Mouse (Mus musculus): Measurements from ENCODE around the gene Ip6k2.

DNA sequence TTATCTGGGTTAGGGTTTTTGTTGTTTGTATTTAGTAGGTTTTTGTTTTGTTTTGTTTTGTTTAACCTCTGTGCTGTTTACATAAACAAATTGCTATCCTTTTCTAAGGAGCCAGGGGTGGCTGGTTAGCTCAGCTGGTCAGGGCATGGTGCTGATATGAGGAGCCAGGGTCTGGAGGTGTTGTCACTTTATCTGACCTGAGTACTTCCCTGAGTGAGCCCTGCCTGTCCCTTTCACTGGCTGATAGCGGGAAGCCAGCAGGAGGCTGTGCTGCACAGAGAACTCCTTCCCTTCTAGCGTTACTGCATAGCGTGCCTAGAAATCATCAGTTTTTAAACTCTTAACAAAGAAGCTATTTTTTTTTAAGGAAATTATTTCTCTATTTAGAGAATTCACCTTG is 35.9 kb upstream of the Ip6k2 start:
- TF ChIP-seq CTCF (IDR thresholded peaks at IDR 0.05; ENCODE audit: control insufficient read depth, insufficient read depth, low read length) (no peak), POLR2A (IDR thresholded peaks at IDR 0.05; ENCODE audit: borderline replicate concordance, control insufficient read depth, low read depth, low read length) (no peak)
